Mouse (Mus musculus) heart, postnatal 25 days (tissue): ENCODE measurements around the gene Ccnf. TPM values are rescaled to one million over a fixed set of nuclear protein-coding genes. Genes with fewer than 3 reads are reported as not detected.

Experiments
- DNase-seq: peaks from one replicate; pipeline ENCODE4 v3.0.0; 2022; ENCODE audit warnings: low spot score
- intact Hi-C: fragments of 180-260 bp; cut with DNase I; formaldehyde crosslinking; loops from one replicate; pipeline ENCODE4 v1.15.1; 2025
- total RNA-seq, 2 experiments: library from RNA; stranded (reverse); gene quantifications; 2 replicates each; pipeline ENCODE4 v1.2.3; 2021

Ccnf gene
- total RNA-seq, 2 experiments from 2014 or later, result 1.1 to 1.2 TPM

- intact Hi-C loops, result no loop called here
- no peak for DNase-seq
These were observed 24.6 kb downstream of the Ccnf start for GRCm38 (mm10) chr17:24226721-24227120.

- intact Hi-C loops, result no loop called here
- DNase-seq, result no peak
These were observed 25.4 kb downstream of the Ccnf start for GRCm38 (mm10) chr17:24225851-24226250.

- intact Hi-C loops, result no loop called here
- no peak for DNase-seq
These were observed 26.5 kb downstream of the Ccnf start for GRCm38 (mm10) chr17:24224741-24225140.

GRCm38 (mm10) chr17:24223513-24223912, 27.8 kb downstream of the Ccnf start:
- DNase-seq, result no peak
- intact Hi-C loops, result no loop called here

- no peak for DNase-seq
- intact Hi-C loops, result no loop called here
These were observed 28.6 kb downstream of the Ccnf start for GRCm38 (mm10) chr17:24222653-24223052.

GRCm38 (mm10) chr17:24220435-24221411, 30.6 kb downstream of the Ccnf start, which contains the start of gene Tedc2:
Gene Tedc2, minus strand, starts transcription at chr17:24220851.
- intact Hi-C loops, result no loop called here
- DNase-seq, result peak; percentile 88

- intact Hi-C loops, result no loop called here
- no peak for DNase-seq
These were observed 34.4 kb downstream of the Ccnf start for GRCm38 (mm10) chr17:24216836-24217235.

GRCm38 (mm10) chr17:24213186-24213585, 38.1 kb downstream of the Ccnf start:
- intact Hi-C loops, result no loop called here
- DNase-seq, result no peak

GRCm38 (mm10) chr17:24212441-24213018, 38.8 kb downstream of the Ccnf start:
- DNase-seq, result no peak
- intact Hi-C loops, result no loop called here

GRCm38 (mm10) chr17:24211631-24212440, 39.4 kb downstream of the Ccnf start:
- DNase-seq, result no peak

GRCm38 (mm10) chr17:24210591-24210990, 40.7 kb downstream of the Ccnf start:
- DNase-seq, result no peak
- intact Hi-C loops, result no loop called here

More at GRCm38 (mm10) chr17:24211631-24212440, 39.4 kb downstream of the Ccnf start:
- intact Hi-C loops, result no loop called here

- intact Hi-C loops, result no loop called here
- no peak for DNase-seq
These were observed 41.4 kb downstream of the Ccnf start for GRCm38 (mm10) chr17:24209916-24210240.

GRCm38 (mm10) chr17:24209043-24209915, 42.0 kb downstream of the Ccnf start, which contains the start of gene Ntn3:
Gene Ntn3, minus strand, starts transcription at chr17:24209531.
- DNase-seq, result peak; percentile 45
- intact Hi-C loops, result no loop called here

- no peak for DNase-seq
- intact Hi-C loops, result no loop called here
These were observed 42.6 kb downstream of the Ccnf start for GRCm38 (mm10) chr17:24208641-24209042.

- no peak for DNase-seq
- intact Hi-C loops, result no loop called here
These were observed 43.3 kb downstream of the Ccnf start for GRCm38 (mm10) chr17:24207768-24208640.

- no peak for DNase-seq
- intact Hi-C loops, result no loop called here
These were observed 44.6 kb downstream of the Ccnf start for GRCm38 (mm10) chr17:24206451-24207351.

GRCm38 (mm10) chr17:24205908-24206361, 45.3 kb downstream of the Ccnf start:
- intact Hi-C loops, result loop anchor here (2.0 kb wide), 1 partner anchor 35 kb away; no protein-coding TSS in a partner anchor
- no peak for DNase-seq
